Mouse (Mus musculus): Measurements from ENCODE around the gene Lrrc36. TPM values are rescaled to one million over a fixed set of nuclear protein-coding genes. Genes with fewer than 3 reads are reported as not detected.

The Lrrc36 gene
- polyA plus RNA-seq, 1 experiment from 2014 or later = 0.31 TPM

DNA sequence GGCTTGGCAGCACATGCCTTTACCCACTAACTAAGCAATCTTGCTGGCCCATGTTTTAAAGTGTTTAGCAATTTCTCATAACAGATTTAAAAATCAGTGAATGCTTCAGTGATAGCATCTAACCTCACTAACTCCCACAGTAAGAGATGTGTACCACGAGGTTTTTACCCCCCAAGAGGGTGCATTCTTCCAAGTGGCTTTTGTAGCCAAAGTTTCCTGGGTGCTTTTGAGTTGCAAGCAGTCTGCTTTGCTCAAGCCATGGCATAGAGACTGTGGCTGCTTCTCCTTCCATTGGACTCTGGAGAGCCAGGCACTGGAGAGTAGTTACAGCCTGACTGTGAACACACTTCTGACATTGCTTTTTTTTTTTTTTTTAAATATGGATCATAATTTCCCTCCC, 75.9 kb downstream of the Lrrc36 start:
- H3K4me1 ChIP-seq = peaks cover 12% of the 10 kb centered on the region
- 39% methylated on average over 1 of the region's 1 CpGs for WGBS
- H3K27me3 ChIP-seq = no peaks in the 10 kb centered on the region
- no peak overlapping the region for H3K27ac ChIP-seq
- no peak overlapping the region for H3K4me2 ChIP-seq (replicated peaks)
- ATAC-seq (ENCODE audit: insufficient number of reproducible peaks, insufficient read depth, low FRiP score, low TSS enrichment) = no peak
- H3K36me3 ChIP-seq = no peaks in the 10 kb centered on the region
- no peak overlapping the region for H3K4me3 ChIP-seq
- H3K9me3 ChIP-seq = no peaks in the 10 kb centered on the region
- H3K9ac ChIP-seq = no peak overlapping the region

DNA sequence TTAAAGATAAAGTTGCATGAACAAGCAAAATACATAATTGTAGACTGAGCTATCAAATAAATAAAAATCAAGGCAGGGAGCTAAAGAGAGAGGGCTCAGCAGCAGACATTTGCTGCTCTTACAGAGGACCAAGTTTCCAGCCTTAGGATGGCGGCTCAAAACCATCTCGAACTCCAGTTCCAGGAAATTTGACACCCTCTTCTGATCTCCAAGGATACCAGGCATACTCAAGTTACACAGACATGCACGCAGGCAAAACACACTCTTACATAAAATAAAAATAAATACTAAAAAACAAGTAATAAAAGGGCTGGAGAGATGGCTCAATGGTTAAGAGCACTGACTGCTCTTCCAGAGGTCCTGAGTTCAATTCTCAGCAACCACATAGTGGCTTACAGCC, 80.1 kb downstream of the Lrrc36 start:
- Histone ChIP-seq H3K9me3 (no peaks in the 10 kb centered on the region), H3K4me3 (no peak overlapping the region), H3K9ac (no peak overlapping the region), H3K4me1 (peaks cover 26% of the 10 kb centered on the region), H3K4me2 (replicated peaks) (no peak overlapping the region), H3K27ac (no peak overlapping the region), H3K27me3 (no peaks in the 10 kb centered on the region), H3K36me3 (no peaks in the 10 kb centered on the region)
- ATAC-seq (ENCODE audit: insufficient number of reproducible peaks, insufficient read depth, low FRiP score, low TSS enrichment) = no peak
- WGBS = 7% methylated on average over 3 of the region's 3 CpGs

DNA sequence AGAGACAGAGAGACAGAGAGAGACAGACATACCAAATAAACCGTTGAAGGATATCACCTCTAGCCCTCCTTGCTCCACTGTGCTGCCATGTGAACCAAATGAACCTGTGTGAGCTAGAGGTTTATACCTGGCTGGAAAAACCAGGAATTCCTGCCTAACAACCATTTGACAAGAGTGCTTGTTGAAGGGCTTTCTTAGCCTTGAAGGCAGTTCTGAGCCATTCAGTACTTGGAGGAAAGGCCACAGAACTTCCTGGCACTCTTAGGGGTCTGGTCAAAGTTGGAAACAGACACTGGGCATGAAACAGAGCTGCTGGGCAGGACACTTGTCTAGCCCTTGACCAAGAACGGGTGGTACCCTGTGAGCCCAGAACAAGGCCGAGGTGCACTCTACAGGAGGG, 81.2 kb downstream of the Lrrc36 start:
- WGBS = 78% methylated on average over 3 of the region's 3 CpGs
- Histone ChIP-seq H3K4me1 (peaks cover 26% of the 10 kb centered on the region), H3K4me2 (replicated peaks) (no peak overlapping the region), H3K36me3 (no peaks in the 10 kb centered on the region), H3K27ac (no peak overlapping the region), H3K4me3 (no peak overlapping the region), H3K9ac (no peak overlapping the region), H3K27me3 (no peaks in the 10 kb centered on the region), H3K9me3 (no peaks in the 10 kb centered on the region)
- no peak for ATAC-seq (ENCODE audit: insufficient number of reproducible peaks, insufficient read depth, low FRiP score, low TSS enrichment)

DNA sequence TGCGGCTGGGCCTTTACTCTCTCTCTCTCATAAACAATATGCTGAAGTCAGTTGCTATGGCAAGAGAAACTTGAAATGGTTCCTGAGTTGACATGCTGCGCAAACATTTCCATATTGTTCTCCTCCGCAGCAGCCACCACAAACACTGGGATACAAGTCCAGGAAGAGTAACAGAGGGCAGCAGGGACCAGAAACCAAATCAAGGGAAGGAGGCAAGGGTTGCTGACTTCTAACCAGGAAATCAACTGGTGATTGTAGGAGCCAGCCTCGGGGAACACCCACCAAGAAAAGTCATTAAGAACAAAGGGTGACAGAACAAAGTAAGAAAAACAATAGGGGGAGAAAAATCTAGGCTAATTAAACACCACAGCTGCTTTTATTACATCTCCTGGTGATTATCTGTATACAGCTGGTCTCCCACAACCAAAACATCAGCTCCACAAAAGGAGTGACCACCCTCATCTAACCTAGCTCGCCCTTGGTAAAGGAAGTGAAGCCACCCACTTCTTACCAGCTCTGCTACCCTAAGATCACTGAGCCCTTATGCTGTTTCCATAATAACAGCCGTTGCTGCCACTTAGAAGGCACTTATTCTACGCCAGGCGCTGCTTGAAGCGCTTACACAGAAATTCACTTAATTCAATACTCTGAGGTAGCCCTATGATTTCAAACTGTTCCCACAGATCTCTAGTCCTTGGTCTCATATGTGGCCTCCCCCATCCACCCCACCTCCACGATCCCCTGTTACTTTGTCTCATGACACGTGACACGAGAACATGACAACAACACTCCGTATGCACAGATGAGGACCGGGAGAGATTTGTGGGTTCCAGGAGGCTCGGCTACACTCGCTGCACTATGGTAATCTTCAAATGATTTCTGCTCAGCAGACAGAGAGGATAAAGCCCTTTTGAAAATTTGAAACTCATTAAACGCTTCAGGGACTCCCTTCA, 82.3 kb downstream of the Lrrc36 start:
- H3K27ac ChIP-seq = peak overlapping the region; percentile 61; the same call in 1 of the 2 replicates
- no peaks in the 10 kb centered on the region for H3K9me3 ChIP-seq
- WGBS = 39% methylated on average over 17 of the region's 17 CpGs
- H3K36me3 ChIP-seq = no peaks in the 10 kb centered on the region
- ATAC-seq (ENCODE audit: insufficient number of reproducible peaks, insufficient read depth, low FRiP score, low TSS enrichment) = no peak
- H3K27me3 ChIP-seq = no peaks in the 10 kb centered on the region
- H3K4me1 ChIP-seq = peaks cover 26% of the 10 kb centered on the region
- H3K4me2 ChIP-seq (replicated peaks) = peak overlapping the region; percentile 88
- peak overlapping the region; percentile 79 for H3K4me3 ChIP-seq
- H3K9ac ChIP-seq = peak overlapping the region; percentile 91; the same call in 1 of the 2 replicates

DNA sequence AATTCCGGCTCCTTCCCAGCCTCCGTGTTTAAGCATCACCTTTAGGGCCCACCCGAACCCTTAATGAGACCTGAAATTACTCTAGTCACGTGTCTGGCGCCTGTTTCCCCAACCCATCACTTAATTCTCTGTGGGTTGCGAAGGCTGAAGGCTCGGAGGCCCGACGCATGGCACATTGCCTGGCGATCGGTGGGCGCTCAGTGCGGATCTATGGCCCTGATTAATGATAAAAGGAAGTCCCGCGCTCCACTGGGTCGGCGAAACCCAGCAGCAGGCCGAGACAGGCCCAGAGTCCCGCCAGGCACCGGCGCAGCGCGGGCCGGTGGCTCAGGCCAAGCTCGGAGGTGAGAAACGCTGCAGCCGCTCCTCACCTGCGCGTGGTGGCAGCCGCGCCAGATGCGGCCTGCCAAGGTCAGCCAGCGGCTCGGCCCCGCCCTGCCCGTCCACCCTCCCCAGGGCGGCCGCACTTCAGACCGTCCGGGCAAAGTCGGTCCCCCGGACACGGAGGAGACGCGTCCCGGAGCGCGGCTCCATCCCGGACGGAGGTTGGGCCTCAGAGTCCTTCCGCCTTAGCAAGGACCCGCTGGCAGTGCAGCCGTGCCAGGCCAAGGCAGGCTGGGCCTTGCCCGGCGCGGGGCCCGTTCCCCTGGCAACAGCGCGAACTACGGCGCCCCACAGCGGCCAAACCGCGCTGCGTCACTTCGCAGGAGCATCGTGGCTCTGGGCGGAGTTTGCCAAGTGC, 83.2 kb downstream of the Lrrc36 start, which contains the start of gene Zdhhc1:
Gene Zdhhc1 (minus strand): TSS at position 464 of the 742 bp plus-strand sequence.
- Histone ChIP-seq H3K27ac (peak within 1 kb of the TSS; percentile 61), H3K36me3 (no peaks in the 10 kb centered on the region), H3K27me3 (no peaks in the 10 kb centered on the region), H3K9ac (peak within 1 kb of the TSS; percentile 91), H3K4me2 (replicated peaks) (peak within 1 kb of the TSS; percentile 88), H3K4me3 (peak within 1 kb of the TSS; percentile 79), H3K9me3 (no peaks in the 10 kb centered on the region), H3K4me1 (peaks cover 26% of the 10 kb centered on the region)
- ATAC-seq (ENCODE audit: insufficient number of reproducible peaks, insufficient read depth, low FRiP score, low TSS enrichment) = peak; percentile 81
- under 1% methylated on average over 54 of the region's 68 CpGs for WGBS

DNA sequence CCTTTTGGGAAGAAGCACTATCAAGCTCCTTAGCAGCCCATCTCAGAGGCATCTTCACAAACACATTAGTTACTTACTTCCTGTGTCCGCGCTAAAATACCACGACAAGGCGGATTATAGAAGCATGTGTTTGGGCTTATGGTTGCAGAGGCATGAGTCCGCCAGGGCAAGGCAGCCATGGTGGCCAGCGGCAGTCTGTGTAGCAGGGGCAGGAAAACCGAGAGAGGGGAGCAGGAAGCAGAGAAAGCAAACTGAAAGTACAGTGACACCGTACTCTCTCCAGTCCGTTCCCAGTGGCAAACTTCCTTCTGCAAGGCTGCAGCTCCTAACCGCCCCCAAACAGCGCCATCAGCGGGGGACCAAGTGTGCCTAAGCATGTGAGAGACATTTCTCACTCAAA, 86.4 kb downstream of the Lrrc36 start:
- Histone ChIP-seq H3K27me3 (no peaks in the 10 kb centered on the region), H3K4me1 (peaks cover 13% of the 10 kb centered on the region), H3K4me2 (replicated peaks) (no peak overlapping the region), H3K36me3 (no peaks in the 10 kb centered on the region), H3K4me3 (no peak overlapping the region), H3K27ac (no peak overlapping the region), H3K9ac (no peak overlapping the region), H3K9me3 (no peaks in the 10 kb centered on the region)
- 71% methylated on average over 12 of the region's 12 CpGs for WGBS
- ATAC-seq (ENCODE audit: insufficient number of reproducible peaks, insufficient read depth, low FRiP score, low TSS enrichment) = no peak

DNA sequence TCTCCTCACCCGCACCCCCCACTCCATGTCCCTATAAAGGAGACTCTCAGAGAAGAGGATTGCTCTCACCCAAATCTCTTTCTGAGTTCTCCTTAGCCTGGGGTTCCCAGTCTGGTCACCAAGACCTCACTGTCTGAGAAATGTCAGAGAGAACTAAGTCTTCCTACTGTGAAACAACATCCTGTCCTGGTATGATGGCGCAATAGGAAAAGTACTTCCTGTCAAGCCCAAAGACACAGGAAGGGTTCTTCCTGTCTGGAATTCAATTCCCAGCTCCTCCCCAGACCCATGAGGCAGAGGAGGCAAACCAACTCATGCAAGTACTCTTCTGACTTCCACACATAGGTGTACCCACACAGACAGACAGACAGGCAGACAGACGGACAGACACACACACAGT, 91.2 kb downstream of the Lrrc36 start:
- H3K4me1 ChIP-seq = peaks cover 13% of the 10 kb centered on the region
- H3K36me3 ChIP-seq = no peaks in the 10 kb centered on the region
- WGBS = 91% methylated on average over 3 of the region's 3 CpGs
- no peak for ATAC-seq (ENCODE audit: insufficient number of reproducible peaks, insufficient read depth, low FRiP score, low TSS enrichment)
- H3K4me3 ChIP-seq = no peak overlapping the region
- H3K27ac ChIP-seq = no peak overlapping the region
- no peak overlapping the region for H3K9ac ChIP-seq
- no peaks in the 10 kb centered on the region for H3K27me3 ChIP-seq
- no peak overlapping the region for H3K4me2 ChIP-seq (replicated peaks)
- no peaks in the 10 kb centered on the region for H3K9me3 ChIP-seq

DNA sequence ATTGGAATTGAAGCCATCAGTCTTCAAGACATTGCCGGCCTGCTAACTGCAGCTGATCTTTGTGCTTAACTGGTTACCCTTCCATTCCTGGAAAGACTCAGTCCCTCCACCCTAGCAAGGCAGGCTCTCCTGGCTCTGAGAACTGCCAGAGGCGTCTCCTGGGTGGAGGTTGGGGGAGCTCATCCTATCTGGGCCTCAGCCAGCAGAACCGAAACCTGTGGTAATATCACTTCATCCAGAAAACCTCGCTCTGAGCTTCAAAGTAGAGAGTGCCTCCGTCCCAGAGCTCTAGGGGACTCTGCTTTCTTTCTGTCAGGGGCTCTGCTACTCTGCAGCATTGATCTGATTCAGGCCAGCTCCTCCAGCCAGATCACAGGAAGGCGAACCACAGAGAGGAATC, 93.6 kb downstream of the Lrrc36 start:
- H3K36me3 ChIP-seq = no peaks in the 10 kb centered on the region
- no peak overlapping the region for H3K4me3 ChIP-seq
- peaks cover 24% of the 10 kb centered on the region for H3K4me1 ChIP-seq
- no peak overlapping the region for H3K27ac ChIP-seq
- ATAC-seq (ENCODE audit: insufficient number of reproducible peaks, insufficient read depth, low FRiP score, low TSS enrichment) = no peak
- H3K9me3 ChIP-seq = no peaks in the 10 kb centered on the region
- 75% methylated on average over 6 of the region's 6 CpGs for WGBS
- no peaks in the 10 kb centered on the region for H3K27me3 ChIP-seq
- no peak overlapping the region for H3K4me2 ChIP-seq (replicated peaks)
- no peak overlapping the region for H3K9ac ChIP-seq

DNA sequence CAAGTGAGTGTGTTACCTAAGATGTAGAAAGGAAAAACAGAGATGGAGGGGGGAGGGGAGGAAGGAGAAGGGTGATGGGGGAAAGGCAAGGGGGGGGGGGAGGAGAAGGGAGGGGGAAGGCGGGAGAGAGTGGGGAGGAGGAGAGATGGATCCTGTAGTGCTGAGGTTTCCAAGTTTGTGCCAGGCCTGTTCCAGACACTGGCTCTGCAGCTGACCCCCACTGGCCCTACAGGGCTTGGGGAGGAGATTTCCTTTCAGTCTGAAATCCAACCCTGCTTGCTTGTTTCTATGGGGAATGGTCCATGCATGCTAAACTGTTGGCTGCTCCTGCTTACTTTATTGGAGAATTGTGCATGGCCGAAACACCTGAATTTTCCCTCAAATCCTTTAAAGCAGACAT, 95.4 kb downstream of the Lrrc36 start:
- H3K4me2 ChIP-seq (replicated peaks) = no peak overlapping the region
- no peaks in the 10 kb centered on the region for H3K9me3 ChIP-seq
- no peak overlapping the region for H3K4me3 ChIP-seq
- H3K4me1 ChIP-seq = peaks cover 24% of the 10 kb centered on the region
- H3K27ac ChIP-seq = peak overlapping the region; percentile 72
- no peaks in the 10 kb centered on the region for H3K36me3 ChIP-seq
- 32% methylated on average over 1 of the region's 2 CpGs for WGBS
- H3K27me3 ChIP-seq = no peaks in the 10 kb centered on the region
- ATAC-seq (ENCODE audit: insufficient number of reproducible peaks, insufficient read depth, low FRiP score, low TSS enrichment) = no peak
- no peak overlapping the region for H3K9ac ChIP-seq

DNA sequence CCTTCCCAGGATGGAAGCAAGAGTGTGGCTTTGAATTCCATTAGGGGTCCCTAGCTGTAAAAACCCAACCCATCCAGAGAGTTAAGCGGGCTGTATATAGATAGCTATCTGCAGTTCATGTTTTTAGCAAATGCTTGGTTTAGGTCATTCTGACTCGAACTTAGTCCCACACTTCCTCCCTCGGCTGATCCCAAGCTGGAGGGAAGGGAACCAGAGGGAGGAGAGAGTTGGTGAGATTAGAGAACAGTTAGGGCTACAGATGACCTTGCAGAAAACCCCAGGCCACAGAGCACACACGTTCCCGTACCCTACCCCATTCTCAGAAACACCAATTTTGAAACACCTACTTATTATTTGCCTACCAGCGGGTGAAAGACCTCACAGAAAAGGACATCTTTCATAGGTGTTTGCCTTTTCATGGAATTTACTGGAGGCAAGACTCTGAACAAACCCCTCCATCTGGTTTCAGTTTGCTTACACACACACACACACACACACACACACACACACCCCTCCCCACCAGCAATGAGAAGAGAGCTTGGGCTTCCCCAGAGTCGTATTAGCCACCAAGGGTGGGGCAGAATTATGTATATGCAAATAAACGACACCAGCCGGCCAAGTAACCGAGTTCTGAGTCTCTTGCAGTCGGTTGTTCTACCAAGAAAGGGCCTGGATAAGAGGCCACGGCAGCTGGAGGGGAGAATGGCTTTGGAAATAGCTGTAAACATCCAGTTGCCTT, 96.8 kb downstream of the Lrrc36 start:
- ATAC-seq (ENCODE audit: insufficient number of reproducible peaks, insufficient read depth, low FRiP score, low TSS enrichment) = no peak
- Histone ChIP-seq H3K36me3 (no peaks in the 10 kb centered on the region), H3K4me1 (peaks cover 24% of the 10 kb centered on the region), H3K9ac (no peak overlapping the region), H3K27ac (peak overlapping the region; percentile 72; the same call in 1 of the 2 replicates), H3K4me3 (no peak overlapping the region), H3K9me3 (no peaks in the 10 kb centered on the region), H3K4me2 (replicated peaks) (no peak overlapping the region), H3K27me3 (no peaks in the 10 kb centered on the region)
- 29% methylated on average over 12 of the region's 12 CpGs for WGBS

All from embryonic facial prominence, embryonic 12.5 days (tissue).